Mouse (Mus musculus) forebrain, embryonic 16.5 days (tissue): ENCODE data around the gene 9330182L06Rik. TPM values are rescaled to one million over a fixed set of nuclear protein-coding genes. Genes with fewer than 3 reads are reported as not detected.
A peak's percentile ranks its signal among the peaks of the same experiment; 100 is the strongest.

Source experiments
- ATAC-seq: fragments of 200-750 bp; cut with Nextera tagmentation; 2 replicates; pipeline ENCODE4 v1.8.0; 2017; ENCODE audit warnings: mild to moderate bottlenecking, moderate library complexity
- H3K27ac ChIP-seq: fragments of 300-500 bp; sonication (generic); 2 replicates; pipeline ENCODE4 v1.5.1; 2014; ENCODE audit warnings: low read length, control low read depth
- H3K27me3 ChIP-seq: fragments of 300-500 bp; sonication (generic); replicated peaks from 2 replicates; pipeline ENCODE4 v1.6.1; 2014; ENCODE audit warnings: low read length; ENCODE audit not compliant: control insufficient read depth, insufficient read depth
- H3K36me3 ChIP-seq: fragments of 300-500 bp; sonication (generic); 2 replicates; pipeline ENCODE4 v1.6.1; 2014; ENCODE audit not compliant: control insufficient read depth, insufficient read depth
- H3K4me1 ChIP-seq: fragments of 300-500 bp; sonication (generic); replicated peaks from 2 replicates; pipeline ENCODE4 v1.6.1; 2014; ENCODE audit warnings: low read length; ENCODE audit not compliant: control insufficient read depth, insufficient read depth
- H3K4me2 ChIP-seq: fragments of 300-500 bp; sonication (generic); 2 replicates; pipeline ENCODE4 v1.6.1; 2014; ENCODE audit warnings: mild to moderate bottlenecking, low read length, control low read depth
- H3K4me3 ChIP-seq: fragments of 300-500 bp; sonication (generic); replicated peaks from 2 replicates; pipeline ENCODE4 v1.5.1; 2014; ENCODE audit warnings: mild to moderate bottlenecking, low read length, control low read depth
- H3K9ac ChIP-seq: fragments of 300-500 bp; sonication (generic); replicated peaks from 2 replicates; pipeline ENCODE4 v1.6.1; 2014; ENCODE audit warnings: low read depth, low read length, control low read depth
- H3K9me3 ChIP-seq: fragments of 300-500 bp; sonication (generic); 2 replicates; pipeline ENCODE4 v1.6.1; 2016; ENCODE audit warnings: low read length; ENCODE audit not compliant: control insufficient read depth
- WGBS: fragments of 180-500 bp; shearing (Covaris S2); extraction: QIAGEN DNeasy Blood & Tissue Kit; methylation state at CpG from one replicate; pipeline ENCODE4 v1.1.7; 2014; 5-methylcytosine and 5-hydroxymethylcytosine counted together
- polyA plus RNA-seq: library from polyadenylated mRNA; unstranded; fragments of >200 nt; fragmentation: Nextera tagmentation; extraction: Ambion mirVana; gene quantifications from 2 replicates; pipeline ENCODE4 v1.2.1, GENCODE M21; 2015

The 9330182L06Rik gene
- polyA plus RNA-seq, 1 experiment from 2014 or later: 13.4 TPM

DNA sequence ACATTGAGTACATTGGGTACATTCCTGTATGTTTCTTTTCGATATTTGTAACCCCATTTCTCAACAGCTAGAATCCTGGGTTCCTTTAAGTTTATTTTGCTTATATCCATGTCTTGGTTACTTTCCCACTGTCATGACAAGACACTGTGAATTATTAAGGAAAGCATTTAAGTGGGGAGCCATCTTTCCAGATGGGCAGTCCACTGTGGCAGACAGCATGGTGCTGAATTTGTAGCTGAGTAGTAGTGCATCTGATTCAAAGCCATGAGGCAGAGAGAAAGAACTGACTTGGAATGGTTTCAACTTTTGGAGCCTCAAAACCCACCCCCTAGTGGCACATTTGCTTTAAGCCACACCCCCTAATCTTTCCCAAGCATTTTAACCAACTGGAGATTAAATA is 61.6 kb downstream of the 9330182L06Rik start:
- Histone ChIP-seq H3K4me1 (no peaks in the 10 kb centered on the region), H3K36me3 (no peaks in the 10 kb centered on the region), H3K9ac (no peak overlapping the region), H3K27me3 (no peaks in the 10 kb centered on the region), H3K27ac (no peak overlapping the region), H3K4me2 (no peak overlapping the region), H3K4me3 (no peak overlapping the region), H3K9me3 (no peaks in the 10 kb centered on the region)
- ATAC-seq: no peak
- WGBS: 93% methylated on average over 1 of the region's 1 CpGs

DNA sequence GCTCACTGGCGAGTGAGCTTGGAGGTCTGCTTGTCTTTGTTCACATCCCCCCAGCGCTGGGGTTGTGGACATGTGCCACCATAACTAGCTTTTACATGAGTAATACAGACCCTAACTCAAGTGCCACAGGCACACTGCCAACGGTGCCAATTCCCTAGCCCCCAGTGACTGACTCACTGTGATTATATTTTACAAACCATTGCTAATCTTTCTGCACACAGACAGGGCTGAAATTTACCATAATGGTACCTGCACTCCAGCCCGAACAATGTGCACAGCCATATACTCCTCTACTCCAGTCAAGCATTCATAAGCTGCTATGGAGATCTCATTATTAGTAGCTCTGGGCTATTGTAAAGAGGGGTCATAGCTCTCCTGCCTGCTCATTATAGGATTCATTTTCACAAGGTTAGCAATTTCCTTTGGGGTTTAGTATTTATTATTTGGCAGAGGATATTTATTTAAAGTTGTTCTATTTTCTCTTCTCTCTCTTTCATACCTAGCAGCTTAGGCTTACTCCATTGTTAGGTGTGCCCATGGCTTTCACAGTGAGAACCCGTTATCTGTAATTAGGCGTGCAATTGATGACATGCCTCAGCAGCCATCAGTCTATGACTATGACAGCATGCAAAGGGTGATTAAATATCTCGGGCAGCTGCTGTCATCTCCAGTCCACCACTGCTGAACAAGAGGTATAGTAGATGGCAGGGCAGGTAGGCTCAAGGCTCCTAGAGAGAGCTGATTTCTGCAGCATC is 73.0 kb downstream of the 9330182L06Rik start:
- no peaks in the 10 kb centered on the region for H3K9me3 ChIP-seq
- peak overlapping the region; percentile 17; the same call in 1 of the 2 replicates for H3K9ac ChIP-seq
- peak; percentile 66 for ATAC-seq
- WGBS: 18% methylated on average over 7 of the region's 7 CpGs
- peak overlapping the region; percentile 50 for H3K27ac ChIP-seq
- H3K4me3 ChIP-seq: no peak overlapping the region
- H3K4me1 ChIP-seq: peaks cover 15% of the 10 kb centered on the region
- H3K4me2 ChIP-seq: peak overlapping the region; percentile 28; the same call in 1 of the 2 replicates
- H3K27me3 ChIP-seq: no peaks in the 10 kb centered on the region
- H3K36me3 ChIP-seq: no peaks in the 10 kb centered on the region

DNA sequence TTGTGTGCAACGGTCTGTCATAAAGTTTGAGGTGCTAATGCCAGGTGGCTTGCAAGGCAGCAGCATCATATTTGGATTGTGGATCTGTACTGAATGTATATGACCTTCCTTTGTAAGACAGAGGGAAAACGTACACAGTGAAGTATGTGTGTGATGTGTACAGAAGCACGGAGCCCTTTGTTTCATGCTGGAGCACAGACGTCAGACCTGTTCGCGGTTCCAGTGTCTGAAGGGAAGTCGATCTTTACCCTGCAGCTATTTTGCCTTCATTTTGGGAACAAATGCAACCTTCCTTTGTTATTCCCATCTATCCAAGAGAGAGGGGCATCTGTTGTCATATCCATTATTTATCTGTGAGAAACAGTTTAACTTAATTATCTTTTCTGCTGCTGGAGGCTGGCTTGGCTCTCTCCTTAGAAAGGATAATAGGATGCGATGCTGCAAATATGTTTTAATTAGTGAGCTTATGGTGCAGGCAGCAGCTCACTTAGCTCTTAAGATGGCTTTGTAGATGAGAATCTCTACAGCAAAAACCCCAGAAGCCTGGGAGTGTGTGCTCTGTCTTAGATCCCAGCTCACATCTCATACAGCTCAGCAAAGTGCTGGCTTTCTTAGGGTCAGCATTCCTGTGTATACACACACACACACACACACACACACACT is 73.7 kb downstream of the 9330182L06Rik start:
- no peaks in the 10 kb centered on the region for H3K9me3 ChIP-seq
- 24% methylated on average over 8 of the region's 8 CpGs for WGBS
- peaks cover 19% of the 10 kb centered on the region for H3K4me1 ChIP-seq
- H3K4me3 ChIP-seq: no peak overlapping the region
- H3K4me2 ChIP-seq: peak overlapping the region; percentile 28
- H3K36me3 ChIP-seq: no peaks in the 10 kb centered on the region
- H3K27ac ChIP-seq: peak overlapping the region; percentile 50
- ATAC-seq: peak; percentile 83
- peak overlapping the region; percentile 17; the same call in 1 of the 2 replicates for H3K9ac ChIP-seq
- H3K27me3 ChIP-seq: no peaks in the 10 kb centered on the region

DNA sequence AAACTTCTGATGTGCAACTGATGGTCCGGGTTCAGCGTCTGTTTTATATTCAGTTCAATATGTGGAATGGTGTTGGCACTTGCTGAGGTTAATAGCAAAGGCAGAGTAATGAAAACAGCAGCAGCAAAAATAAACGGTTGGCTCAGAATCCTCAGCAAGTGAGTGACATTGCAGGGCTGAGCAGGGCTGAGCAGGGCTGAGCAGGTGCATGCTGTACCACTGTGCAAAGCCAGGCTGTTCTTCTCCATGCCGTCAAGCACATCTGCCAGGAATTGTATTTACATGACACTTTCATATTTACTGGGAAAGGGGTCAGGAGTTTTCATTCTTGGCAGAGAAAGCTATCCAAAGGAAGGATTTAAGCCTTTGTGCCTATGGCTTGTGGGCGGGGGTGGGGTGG is 78.7 kb downstream of the 9330182L06Rik start:
- 31% methylated on average over 5 of the region's 5 CpGs for WGBS
- no peaks in the 10 kb centered on the region for H3K9me3 ChIP-seq
- H3K36me3 ChIP-seq: no peaks in the 10 kb centered on the region
- no peak overlapping the region for H3K9ac ChIP-seq
- peaks cover 14% of the 10 kb centered on the region for H3K4me1 ChIP-seq
- no peak overlapping the region for H3K4me2 ChIP-seq
- no peaks in the 10 kb centered on the region for H3K27me3 ChIP-seq
- no peak overlapping the region for H3K4me3 ChIP-seq
- peak; percentile 82 for ATAC-seq
- no peak overlapping the region for H3K27ac ChIP-seq

DNA sequence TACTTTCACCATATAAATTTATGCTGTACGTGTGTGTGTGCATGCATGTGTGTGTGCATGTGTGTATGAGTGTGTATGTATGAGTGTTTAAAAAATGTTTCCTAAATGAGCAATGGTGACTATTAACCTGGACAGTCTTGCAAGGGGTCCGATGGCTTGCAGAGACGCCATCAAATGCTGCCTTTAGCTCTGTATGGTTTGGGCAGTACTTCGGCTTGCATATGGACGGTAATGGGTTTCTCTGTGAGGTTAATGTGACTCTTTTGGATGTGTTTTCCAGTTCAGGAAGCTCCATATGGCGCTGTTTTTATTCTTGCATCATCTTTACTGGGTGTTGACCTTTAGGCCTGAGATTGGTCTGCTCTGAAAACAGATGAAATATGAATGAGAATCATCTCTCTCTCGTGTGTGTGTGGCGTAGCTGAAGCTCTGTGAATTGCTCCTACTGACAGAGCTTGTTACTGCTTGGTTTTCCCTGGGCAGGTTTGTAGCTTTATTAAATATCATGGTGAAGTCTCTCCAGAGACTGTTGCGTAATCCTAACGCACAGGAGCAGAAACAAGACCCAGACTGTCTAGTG is 79.2 kb downstream of the 9330182L06Rik start:
- Histone ChIP-seq H3K4me2 (no peak overlapping the region), H3K4me3 (no peak overlapping the region), H3K4me1 (peaks cover 10% of the 10 kb centered on the region), H3K9ac (no peak overlapping the region), H3K36me3 (no peaks in the 10 kb centered on the region), H3K27me3 (no peaks in the 10 kb centered on the region), H3K9me3 (no peaks in the 10 kb centered on the region), H3K27ac (no peak overlapping the region)
- ATAC-seq: peak; percentile 24; the same call in 1 of the 2 replicates
- WGBS: 67% methylated on average over 10 of the region's 10 CpGs

DNA sequence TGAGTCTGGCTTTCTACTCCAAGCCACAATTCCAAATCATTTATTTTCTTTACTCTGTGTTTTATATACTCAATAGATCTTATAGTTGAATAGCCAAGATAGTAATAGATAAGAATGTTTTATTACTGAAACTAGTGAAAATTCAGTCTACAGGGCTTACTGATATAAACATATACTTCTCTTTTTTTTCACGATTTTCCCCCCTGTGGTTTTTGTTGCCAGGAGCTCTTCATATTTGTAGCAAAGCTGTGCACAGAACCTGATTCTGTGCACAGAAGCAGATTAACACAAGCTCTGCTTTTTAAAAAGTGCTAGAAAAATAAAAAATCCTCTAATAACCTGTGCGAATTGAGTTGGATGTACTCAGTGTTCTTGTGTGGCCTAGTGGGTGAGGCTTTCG is 79.7 kb downstream of the 9330182L06Rik start:
- Histone ChIP-seq H3K36me3 (no peaks in the 10 kb centered on the region), H3K27ac (no peak overlapping the region), H3K9me3 (no peaks in the 10 kb centered on the region), H3K4me3 (no peak overlapping the region), H3K9ac (no peak overlapping the region), H3K4me1 (peaks cover 10% of the 10 kb centered on the region), H3K4me2 (no peak overlapping the region), H3K27me3 (no peaks in the 10 kb centered on the region)
- no peak for ATAC-seq
- WGBS: 76% methylated on average over 3 of the region's 3 CpGs

DNA sequence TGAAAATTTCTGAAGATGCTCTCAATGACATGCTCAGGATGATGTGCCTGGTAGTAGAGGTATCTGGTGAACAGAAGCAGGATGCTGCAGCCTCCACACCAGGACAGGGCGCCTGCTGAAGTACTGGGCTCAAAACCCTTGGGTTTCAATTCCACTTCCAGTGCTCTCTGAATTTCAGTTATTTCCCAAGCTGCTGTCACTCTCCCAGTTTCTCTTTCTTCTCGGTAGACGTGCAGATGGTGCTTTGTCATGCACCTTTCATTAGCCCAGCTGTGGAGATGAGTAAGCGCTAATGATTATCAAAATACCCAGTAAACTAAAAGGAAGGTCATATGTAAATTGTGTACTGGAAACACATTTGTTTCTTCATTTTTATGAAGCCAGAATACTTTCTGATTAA is 80.6 kb downstream of the 9330182L06Rik start:
- no peak overlapping the region for H3K4me3 ChIP-seq
- H3K4me1 ChIP-seq: peaks cover 10% of the 10 kb centered on the region
- H3K27me3 ChIP-seq: no peaks in the 10 kb centered on the region
- no peaks in the 10 kb centered on the region for H3K9me3 ChIP-seq
- H3K27ac ChIP-seq: no peak overlapping the region
- H3K9ac ChIP-seq: no peak overlapping the region
- H3K4me2 ChIP-seq: no peak overlapping the region
- ATAC-seq: no peak
- WGBS: 44% methylated on average over 4 of the region's 4 CpGs
- no peaks in the 10 kb centered on the region for H3K36me3 ChIP-seq

DNA sequence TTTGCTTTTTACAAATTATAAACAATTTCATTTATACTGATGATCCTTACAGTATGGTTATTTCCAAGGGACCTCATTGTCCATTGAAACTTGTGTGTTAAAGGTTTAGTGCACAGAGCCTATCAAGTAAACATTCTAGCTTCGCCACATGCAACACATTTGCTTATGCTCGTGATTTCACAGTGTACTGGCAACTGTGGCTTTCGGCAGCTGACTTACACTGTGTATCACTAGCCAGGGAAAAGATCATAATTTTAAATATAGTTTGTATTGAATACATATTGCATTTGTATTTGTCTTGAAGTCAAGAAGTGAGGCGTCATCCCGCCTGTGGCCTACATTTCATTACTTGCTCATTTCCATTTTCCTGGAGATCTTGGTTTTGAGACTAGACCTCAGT is 86.2 kb downstream of the 9330182L06Rik start:
- Histone ChIP-seq H3K4me3 (no peak overlapping the region), H3K4me2 (no peak overlapping the region), H3K4me1 (no peaks in the 10 kb centered on the region; the same call in 1 of the 2 replicates), H3K9me3 (no peaks in the 10 kb centered on the region), H3K27ac (no peak overlapping the region), H3K9ac (no peak overlapping the region), H3K27me3 (no peaks in the 10 kb centered on the region), H3K36me3 (no peaks in the 10 kb centered on the region)
- 0 out of 2 replicates have a peak, but pooled peaks have one; percentile 53 for ATAC-seq
- WGBS: 82% methylated on average over 5 of the region's 5 CpGs

DNA sequence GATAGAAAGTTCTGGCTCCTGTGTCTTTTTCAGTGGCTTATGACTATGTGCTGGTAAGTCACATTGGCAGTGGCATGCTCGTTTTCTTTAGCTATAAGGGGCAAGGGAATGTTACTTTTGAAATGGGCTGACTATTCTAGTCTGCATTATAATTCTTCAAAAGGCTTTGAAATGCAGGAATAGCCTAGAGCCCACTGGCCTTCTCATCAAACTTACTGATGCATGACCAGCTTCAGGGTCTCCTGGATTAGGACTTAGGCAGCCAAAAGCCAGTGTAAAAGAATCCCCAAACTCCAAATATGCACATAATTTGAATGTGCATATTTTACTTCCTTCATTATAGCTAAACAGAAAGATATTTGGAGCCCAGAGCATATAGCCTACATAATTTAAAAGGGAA is 86.7 kb downstream of the 9330182L06Rik start:
- ATAC-seq: 0 out of 2 replicates have a peak, but pooled peaks have one; percentile 42
- Histone ChIP-seq H3K4me2 (no peak overlapping the region), H3K36me3 (no peaks in the 10 kb centered on the region), H3K9me3 (no peaks in the 10 kb centered on the region), H3K4me3 (no peak overlapping the region), H3K4me1 (no peaks in the 10 kb centered on the region; the same call in 1 of the 2 replicates), H3K27ac (no peak overlapping the region), H3K9ac (no peak overlapping the region), H3K27me3 (no peaks in the 10 kb centered on the region)
- WGBS: 27% methylated on average over 1 of the region's 1 CpGs
